Mouse (Mus musculus) ZHBTc4 (cell line): ENCODE results near the gene Atox1.
A peak's percentile ranks its signal among the peaks of the same experiment; 100 is the strongest.
"Not testable (repeated sequence)": the region's sequence is repeated elsewhere in the genome, so short reads cannot be mapped to it uniquely, and the experiment has no call there.

ENCODE experiments used
- DNase-seq: peaks from one replicate; pipeline ENCODE4 v3.0.0-alpha.2; 2011; ENCODE audit warnings: low read depth, low spot score

The Atox1 gene

GRCm38 (mm10) chr11:55453640-55454039 lies 7.4 kb downstream of the Atox1 start:
- DNase-seq, result no peak

DNA sequence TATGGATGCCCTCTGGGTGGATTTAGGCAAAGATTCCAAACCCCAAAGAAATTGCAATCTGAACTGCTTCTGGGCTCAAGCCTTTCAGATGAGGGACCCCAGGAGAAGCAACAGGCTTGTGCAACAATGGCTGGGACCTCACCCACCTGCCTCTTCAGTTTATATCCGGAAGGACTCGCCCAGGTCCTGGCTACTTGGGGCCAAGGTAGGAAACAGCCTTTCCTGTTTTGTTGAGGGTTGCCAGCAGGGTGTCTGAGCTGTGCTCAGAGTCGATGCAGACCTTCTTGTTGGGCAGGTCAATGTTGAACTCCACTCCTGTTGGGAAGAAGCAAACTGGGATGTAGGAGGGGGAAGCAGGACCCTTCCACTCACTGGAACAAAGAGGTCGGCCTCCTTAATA lies 10.7 kb downstream of the Atox1 start:
- DNase-seq, result no peak

DNA sequence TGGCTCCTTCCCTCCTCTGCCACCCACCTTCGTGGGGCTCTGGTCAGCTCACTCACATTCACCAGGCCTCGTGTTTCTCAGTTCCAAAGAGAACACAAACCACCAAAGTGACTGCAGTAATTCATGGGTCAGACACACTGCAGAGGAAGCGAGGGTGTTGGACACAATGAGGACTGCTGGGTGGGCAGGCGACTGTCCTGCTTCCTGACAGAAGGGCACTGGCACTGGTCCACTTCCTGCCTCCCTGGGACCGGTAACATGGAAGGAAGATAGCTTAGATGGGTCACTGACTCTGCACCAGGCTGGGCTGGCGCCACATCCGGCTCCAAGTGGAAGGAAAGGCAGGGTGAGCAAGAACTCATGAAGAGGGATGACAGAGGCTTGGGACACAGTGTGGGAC lies 11.5 kb downstream of the Atox1 start:
- DNase-seq, result no peak

DNA sequence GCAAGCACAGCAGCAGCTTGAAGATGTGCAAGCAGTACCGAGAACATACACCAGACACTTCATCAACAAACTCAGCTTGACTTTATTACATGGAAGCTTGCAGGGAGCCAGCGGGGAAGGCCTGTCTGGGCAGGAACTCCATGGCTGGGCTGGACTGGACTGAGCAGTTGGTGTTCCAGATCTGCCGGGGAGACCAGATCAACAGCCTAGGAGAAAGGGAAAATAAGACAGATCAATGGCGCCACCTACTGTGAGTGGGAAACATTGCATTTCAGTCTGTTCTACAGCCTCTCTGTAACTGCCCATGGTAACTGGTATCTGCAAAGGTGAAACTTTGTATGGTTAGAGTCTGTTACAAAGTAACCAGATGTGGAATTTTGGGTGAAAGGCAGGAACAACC lies 14.5 kb downstream of the Atox1 start:
- peak; percentile 86 for DNase-seq

DNA sequence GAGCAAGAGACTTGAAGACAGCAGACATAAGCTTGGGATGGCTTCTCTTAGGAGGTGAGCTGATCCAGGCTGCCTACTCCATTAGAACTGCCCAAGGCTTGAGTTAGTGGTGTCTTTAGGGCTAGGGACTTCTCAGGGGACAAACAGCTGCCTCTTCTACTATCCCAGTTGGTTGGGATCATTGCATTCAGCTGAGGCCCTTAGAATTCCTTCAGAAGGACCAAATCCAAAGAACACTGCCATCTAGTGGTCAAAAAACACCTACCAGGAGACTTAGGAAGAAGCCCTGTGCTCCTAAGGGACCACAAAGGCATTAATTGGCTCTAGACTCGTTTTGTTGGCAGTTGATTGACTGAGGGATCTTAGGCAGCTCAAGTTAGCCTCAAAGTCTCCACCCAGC lies 16.3 kb downstream of the Atox1 start:
- DNase-seq, result peak; percentile 87

DNA sequence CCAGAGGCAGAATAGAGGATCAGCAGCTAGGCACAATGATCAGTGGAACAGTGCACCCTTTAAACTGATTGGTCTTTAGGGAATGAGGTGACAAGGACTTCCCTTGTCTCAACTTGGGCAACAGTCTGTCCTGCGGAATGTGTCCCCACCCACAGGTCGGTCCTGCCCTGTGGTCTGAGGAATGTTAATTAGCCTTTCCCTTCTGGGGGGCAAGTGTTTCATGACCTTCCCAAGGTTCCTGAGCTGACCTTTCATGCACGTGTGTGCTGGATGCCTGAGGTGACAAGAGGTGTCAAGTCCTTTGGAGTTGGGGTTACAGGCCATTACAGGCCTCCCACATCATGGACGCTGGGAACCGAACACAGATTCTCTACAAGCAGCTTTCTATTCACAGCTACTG lies 21.3 kb downstream of the Atox1 start:
- DNase-seq, result no peak

DNA sequence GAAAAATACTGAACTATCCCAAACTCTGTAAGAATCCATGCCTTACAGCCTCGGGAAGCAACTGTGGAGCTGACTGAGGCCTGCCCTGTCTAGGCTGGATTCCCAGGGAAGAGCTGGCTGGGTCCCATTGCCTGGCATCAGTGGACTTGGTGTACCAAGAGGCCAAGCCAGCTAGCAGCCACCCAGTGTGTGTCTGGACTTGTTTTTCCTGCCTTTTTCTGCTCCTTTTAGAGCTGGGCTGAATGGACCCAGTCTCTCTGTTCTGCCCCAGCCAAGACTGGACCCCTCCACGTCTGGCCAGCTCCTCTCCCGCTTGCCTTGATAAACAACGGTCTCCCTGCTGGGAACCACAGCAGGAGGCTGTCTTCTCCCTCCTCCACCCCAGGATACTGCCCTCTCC lies 23.0 kb downstream of the Atox1 start:
- DNase-seq, result no peak

- no peak for DNase-seq
Observed at GRCm38 (mm10) chr11:55436089-55436488, 24.9 kb downstream of the Atox1 start.

DNA sequence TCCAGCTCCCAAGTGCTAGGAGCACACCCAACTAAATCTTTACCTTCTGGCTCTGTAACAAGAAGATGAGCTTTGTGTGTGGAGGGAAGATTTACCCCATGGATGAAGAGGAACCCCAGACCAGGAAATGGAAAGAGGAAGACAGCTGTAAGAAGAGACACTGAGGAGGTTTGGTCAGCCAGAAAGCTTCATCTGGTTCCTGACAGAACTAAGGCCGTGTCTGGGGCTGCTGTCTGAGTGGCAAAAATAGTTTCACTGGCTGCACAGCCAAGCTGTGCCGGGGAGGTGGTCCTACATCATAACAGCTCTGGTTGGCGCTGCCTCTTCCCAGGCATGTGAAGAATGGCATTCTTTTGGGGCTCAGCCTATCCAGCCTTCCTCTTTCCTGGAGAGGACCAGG lies 28.1 kb downstream of the Atox1 start:
- DNase-seq, result no peak

DNA sequence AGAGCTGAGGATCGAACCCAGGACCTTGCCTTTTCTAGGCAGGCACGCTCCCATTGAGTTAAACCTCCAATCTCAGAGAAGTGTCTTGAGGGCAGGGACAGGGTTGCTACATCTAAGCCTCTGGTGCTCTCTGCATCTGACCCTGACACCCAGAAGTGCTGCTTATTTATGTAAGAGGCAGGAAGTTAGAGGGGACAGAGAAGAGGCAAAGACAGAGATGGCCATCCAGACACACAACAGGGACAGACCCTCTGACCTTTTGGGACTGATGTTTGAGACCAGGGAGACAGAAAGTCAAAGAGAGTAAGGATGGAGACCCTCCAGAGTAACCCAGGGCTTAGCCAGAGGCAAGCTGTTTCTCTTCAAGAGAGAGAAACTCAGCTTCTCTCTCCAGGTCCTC lies 31.1 kb downstream of the Atox1 start:
- DNase-seq, result no peak

DNA sequence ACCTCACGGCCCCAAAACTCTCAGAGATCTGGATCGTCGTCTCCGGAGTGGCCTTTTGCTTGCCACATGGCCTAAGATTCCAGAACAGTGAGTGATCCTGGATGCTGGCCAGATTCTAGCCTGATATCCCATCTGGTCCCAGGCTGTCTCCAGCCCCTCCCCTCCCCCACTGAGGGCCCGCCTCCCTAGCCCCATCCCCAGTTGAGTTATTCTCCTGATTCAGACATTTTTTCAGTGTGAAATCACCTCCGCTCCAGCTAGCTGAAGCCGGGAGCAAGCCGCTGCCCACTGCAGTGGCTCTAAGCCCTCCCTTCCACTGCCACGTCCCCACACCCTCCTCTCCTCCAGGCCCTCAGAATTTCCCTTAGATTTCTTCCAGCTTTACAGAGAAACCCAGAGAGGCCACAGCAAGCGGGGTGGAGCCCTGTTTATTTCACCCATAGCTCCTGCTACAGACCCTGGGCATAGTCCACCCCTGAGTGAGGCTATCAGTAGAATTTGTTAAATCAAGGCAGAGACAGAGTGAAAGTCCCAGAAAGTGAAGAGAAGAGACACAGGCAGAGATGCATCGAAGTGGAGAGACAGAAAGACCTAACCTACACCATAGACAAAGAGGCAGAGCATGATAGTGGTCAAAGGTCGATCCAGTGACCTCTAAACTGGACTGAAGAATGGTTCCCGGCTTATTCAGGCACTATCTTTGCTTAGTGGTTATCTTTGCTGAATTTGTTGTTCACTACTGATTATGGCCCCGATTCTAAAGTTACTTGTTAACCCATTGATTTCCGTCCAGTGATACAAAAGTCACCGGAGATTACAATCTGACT lies 32.6 kb downstream of the Atox1 start:
- DNase-seq, result peak; percentile 71

- DNase-seq, result no peak
Observed at GRCm38 (mm10) chr11:55424746-55425360, 36.2 kb downstream of the Atox1 start.

DNA sequence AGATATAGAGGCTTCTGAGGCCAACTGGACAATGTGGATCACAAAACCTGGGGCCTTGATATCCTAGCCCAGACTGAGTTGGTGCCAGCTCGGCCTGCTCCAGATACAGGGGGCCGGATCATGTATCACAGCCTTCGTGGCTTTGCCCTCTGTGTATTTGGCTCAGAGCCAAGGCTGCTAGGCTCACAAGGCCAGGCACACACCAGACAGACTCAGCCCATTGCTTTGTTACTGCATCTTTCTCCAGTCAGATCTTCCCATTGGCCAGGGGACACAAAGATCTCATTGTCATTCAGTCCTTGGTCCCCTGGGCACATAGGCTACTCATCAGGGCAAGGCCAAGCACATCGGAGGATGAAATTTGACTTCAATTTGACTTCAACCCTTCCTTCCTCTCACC lies 37.3 kb downstream of the Atox1 start:
- peak; percentile 74 for DNase-seq

GRCm38 (mm10) chr11:55422978-55423377 lies 38.1 kb downstream of the Atox1 start, which contains the start of gene Sparc:
TSS of gene Sparc (minus strand) at chr11:55423183.
- no peak for DNase-seq

GRCm38 (mm10) chr11:55419678-55420307 lies 41.2 kb downstream of the Atox1 start:
- peak; percentile 87 for DNase-seq

DNA sequence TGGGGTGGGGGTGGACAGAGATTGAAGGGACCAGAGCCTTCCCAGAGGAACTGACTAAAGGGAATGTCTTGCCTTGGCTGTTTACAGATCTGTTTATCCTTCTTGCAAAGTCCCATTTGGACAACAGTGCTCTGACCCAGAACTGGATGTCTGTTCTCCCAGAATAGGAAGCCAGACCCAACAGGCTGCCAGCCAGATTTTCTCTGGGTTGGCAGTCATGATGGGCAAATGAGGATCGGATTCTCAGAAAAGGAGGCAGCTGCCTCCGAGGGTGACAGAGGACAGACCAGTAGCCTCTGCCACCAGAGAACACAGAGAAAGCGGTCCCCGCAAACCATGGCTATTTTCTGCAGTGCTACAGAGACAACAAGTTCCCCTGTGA lies 41.8 kb downstream of the Atox1 start:
- no peak for DNase-seq

DNA sequence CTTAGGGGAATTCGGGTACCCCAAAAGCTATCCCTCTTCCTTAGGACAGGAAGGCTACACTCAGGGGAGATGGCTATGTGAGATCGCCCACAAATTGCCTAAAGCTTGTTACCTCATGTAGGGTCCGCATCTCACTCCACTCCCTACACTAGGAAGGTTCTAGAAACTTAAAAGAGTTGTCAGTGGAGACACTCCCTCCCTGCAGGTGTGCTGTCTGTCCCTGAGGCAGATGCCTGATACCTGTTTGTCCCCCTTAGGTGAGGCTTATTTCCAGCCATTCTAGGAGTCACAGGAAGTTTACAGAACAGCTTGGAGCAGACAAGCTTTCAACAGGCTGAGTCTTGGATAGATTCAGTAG lies 42.4 kb downstream of the Atox1 start:
- DNase-seq, result no peak

DNA sequence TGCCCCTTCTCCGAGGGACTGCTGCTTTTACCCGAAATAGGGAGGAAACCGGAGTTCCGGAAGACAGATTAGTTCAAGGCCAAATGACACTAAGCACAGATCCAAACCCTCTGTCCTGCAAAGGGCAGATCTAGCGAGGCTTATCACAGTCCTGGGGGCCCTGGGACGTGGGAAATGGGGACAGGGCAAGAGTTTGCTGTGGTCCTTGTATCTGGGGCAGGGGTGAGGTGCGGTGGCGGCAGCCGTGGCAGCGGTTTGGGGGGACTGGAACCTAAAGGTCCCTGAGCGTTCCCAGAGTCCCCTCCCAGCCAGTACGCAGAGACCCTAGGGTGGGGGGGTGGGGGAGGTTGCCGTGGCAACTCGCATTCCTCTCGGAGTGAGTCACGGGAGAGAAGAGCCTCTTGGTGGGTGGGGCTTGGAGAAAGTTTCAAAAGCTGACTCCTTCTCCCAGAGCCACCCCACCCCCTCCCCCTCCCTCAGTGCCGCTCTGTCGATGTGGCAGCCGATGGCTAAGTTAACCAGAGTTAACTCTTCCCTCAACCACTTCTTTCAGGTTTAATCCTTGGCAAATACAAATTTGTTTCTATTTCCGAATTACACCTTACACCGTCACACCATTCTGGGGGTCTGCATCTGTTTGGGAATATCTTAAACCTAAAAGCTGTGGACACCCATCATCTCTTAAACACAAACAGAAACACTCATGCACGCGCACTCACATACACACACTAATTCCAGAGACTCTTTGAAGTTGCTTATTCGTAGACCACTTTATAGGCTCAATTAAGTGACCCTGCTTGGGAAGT lies 42.9 kb downstream of the Atox1 start:
- DNase-seq, result peak; percentile 95

DNA sequence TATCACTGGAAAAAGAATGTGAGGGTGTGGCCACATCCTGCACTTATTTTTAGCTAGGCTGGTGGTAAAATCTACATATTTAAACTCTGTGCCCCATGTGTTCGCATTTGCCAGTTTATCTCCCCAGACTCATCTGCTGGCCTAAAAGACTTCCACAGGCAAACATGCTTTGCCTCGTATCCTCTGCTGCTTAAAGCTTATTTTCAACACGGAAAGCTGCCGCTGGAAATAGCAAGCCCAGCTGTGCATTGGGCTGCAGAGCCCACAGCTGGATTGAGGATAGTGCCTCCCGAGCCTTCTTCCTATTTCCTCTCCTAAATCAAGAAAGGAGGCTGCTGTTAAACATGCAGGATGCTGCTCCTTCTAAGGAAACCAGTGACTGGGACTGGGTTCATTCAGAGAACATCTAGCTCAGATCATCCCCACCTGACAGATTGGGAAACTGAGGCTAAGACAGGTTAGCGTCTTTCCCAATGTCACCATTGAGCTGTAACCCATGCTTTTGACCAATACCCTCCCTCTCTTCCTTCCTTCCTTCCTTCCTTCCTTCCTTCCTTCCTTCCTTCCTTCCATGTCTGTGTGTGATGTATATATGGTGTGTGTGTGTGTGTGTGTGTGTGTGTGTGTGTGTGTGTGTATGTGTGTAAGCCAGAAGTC lies 44.3 kb downstream of the Atox1 start:
- no peak for DNase-seq

DNA sequence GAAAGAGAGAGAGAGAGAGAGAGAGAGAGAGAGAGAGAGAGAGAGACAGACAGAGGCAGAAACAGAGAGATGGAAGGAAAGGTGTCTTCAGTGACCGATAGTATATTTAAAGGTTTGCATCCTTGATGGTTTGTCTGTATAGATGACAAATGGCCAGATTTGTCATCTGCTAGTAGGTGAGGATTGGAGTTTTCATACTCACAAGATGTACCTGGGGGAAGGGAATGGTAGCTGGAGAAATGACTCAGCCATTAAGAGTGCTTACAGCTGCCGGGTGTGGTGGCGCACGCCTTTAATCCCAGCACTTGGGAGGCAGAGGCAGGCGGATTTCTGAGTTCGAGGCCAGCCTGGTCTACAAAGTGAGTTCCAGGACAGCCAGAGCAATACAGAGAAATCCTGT lies 45.3 kb downstream of the Atox1 start:
- DNase-seq, result not testable (repeated sequence)

DNA sequence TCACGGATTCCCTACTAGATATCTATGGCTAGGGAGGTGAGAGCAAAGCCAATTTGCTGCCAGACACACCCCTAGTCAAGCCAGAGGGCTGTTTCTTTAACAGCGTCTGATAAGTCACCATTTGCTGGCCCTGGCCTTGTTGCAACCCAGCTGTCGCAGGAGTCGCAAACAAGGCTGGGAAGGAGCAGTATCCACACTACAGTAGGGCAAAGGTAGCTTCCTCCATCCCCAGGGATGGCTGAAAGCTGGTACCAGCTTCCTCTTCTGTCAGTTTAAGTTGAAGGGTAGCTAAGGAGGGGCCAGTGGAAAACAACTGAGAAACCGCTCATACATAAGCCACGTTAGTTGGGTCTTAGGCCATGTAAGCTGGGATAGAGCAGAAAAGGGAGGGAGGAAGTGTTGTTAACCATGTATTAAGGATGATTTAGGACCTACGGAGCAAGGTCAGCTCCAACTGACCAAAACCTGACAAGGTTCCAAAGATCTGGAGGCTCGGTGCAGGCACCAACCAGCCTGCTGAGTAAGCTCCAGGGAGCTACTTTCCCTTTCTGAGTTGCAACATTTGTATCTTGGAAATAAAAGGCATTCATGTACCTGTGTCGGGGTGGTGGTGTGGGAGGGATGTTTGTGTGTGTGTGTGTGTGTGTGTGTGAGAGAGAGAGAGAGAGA lies 45.9 kb downstream of the Atox1 start:
- DNase-seq, result no peak
